Comparison of ENCODE assay signal across 14 mouse cellular contexts in genomic region chr14:84257671-84258070, GRCm38 (mm10).
A peak's percentile ranks its signal among the peaks of the same experiment; 100 is the strongest.
DNase-seq lines count a peak whose midpoint lies in the region; ATAC-seq and TF ChIP-seq lines count a peak whose summit lies in the region.
"Had no signal": no experiment of that assay in that cellular context is flagged by ENCODE, and none has a peak within 500 bp of the region (broad histone marks: within the 10 kb centered on the region; RNA-seq: fewer than 3 reads in every experiment).

No protein-coding gene starts in this region.

- 70% methylated on average over 1 of the region's 1 CpGs for WGBS in forebrain, postnatal 0 days
- 72% methylated on average over 1 of the region's 1 CpGs for WGBS in forebrain, embryonic 10.5 days
- WGBS in lung, embryonic 14.5 days: 65% methylated on average over 1 of the region's 1 CpGs

- TF ChIP-seq RAD21 in CH12.LX (IDR thresholded peaks at IDR 0.05; ENCODE audit: low read depth, low read length): peak; percentile 60

- TF ChIP-seq EP300 in CH12.LX (IDR thresholded peaks at IDR 0.05; ENCODE audit: low read length): no peak

- H3K27ac ChIP-seq in forebrain, postnatal 0 days (ENCODE audit: low read depth, low read length): no peak overlapping the region
- no peak overlapping the region for H3K27ac ChIP-seq in forebrain, embryonic 10.5 days
- H3K27ac ChIP-seq in lung, embryonic 14.5 days (ENCODE audit: low read depth): no peak overlapping the region
- no peak overlapping the region for H3K27ac ChIP-seq in CH12.LX (ENCODE audit: insufficient read depth, low read depth)
- H3K27ac ChIP-seq: heart, embryonic 10.5 days; hindbrain, embryonic 12.5 days; kidney, embryonic 15.5 days; liver, embryonic 14.5 days had no signal

- H3K9ac ChIP-seq in forebrain, postnatal 0 days: no peak overlapping the region
- H3K9ac ChIP-seq in lung, embryonic 14.5 days: no peak overlapping the region
- no peak overlapping the region for H3K9ac ChIP-seq in CH12.LX (ENCODE audit: insufficient read depth, low read depth)
- H3K9ac ChIP-seq: hindbrain, embryonic 12.5 days; kidney, embryonic 15.5 days; liver, embryonic 14.5 days had no signal

- H3K9me3 ChIP-seq in forebrain, postnatal 0 days (ENCODE audit: low read length): no peaks in the 10 kb centered on the region
- no peaks in the 10 kb centered on the region for H3K9me3 ChIP-seq in forebrain, embryonic 10.5 days
- H3K9me3 ChIP-seq in lung, embryonic 14.5 days (ENCODE audit: low read depth, low read length): no peaks in the 10 kb centered on the region
- H3K9me3 ChIP-seq in CH12.LX (replicated peaks; ENCODE audit: low read length): no peaks in the 10 kb centered on the region
- H3K9me3 ChIP-seq: heart, embryonic 10.5 days; hindbrain, embryonic 12.5 days; kidney, embryonic 15.5 days had no signal

- H3K79me2 ChIP-seq in CH12.LX (replicated peaks; ENCODE audit: control insufficient read depth, extremely low read depth, insufficient read depth, poor library complexity, severe bottlenecking): no peaks in the 10 kb centered on the region

- H3K4me1 ChIP-seq in forebrain, postnatal 0 days (ENCODE audit: insufficient read depth): no peaks in the 10 kb centered on the region
- no peaks in the 10 kb centered on the region for H3K4me1 ChIP-seq in forebrain, embryonic 10.5 days
- H3K4me1 ChIP-seq in lung, embryonic 14.5 days (ENCODE audit: insufficient read depth): no peaks in the 10 kb centered on the region
- peaks cover 0 to 8% of the 10 kb centered on the region in 2 experiments; a peak in 1 of 4 replicates for H3K4me1 ChIP-seq in CH12.LX (ENCODE audit: control insufficient read depth in 1 of 2, insufficient read depth in 2 of 2)
- H3K4me1 ChIP-seq: heart, embryonic 10.5 days; hindbrain, embryonic 12.5 days; kidney, embryonic 15.5 days had no signal

- H3K27me3 ChIP-seq in forebrain, postnatal 0 days (ENCODE audit: insufficient read depth, low read length): no peaks in the 10 kb centered on the region
- H3K27me3 ChIP-seq in forebrain, embryonic 10.5 days (ENCODE audit: poor library complexity, severe bottlenecking): no peaks in the 10 kb centered on the region
- H3K27me3 ChIP-seq in lung, embryonic 14.5 days (ENCODE audit: insufficient read depth, low read length): no peaks in the 10 kb centered on the region
- H3K27me3 ChIP-seq in CH12.LX (replicated peaks): no peaks in the 10 kb centered on the region
- H3K27me3 ChIP-seq: hindbrain, embryonic 12.5 days; kidney, embryonic 15.5 days had no signal

- H3K36me3 ChIP-seq in forebrain, postnatal 0 days (ENCODE audit: insufficient read depth): no peaks in the 10 kb centered on the region
- H3K36me3 ChIP-seq in forebrain, embryonic 10.5 days (replicated peaks): no peaks in the 10 kb centered on the region
- no peaks in the 10 kb centered on the region for H3K36me3 ChIP-seq in lung, embryonic 14.5 days (ENCODE audit: insufficient read depth)
- H3K36me3 ChIP-seq in CH12.LX (replicated peaks in 1 of 2; ENCODE audit: control insufficient read depth in 1 of 2, insufficient read depth in 1 of 2, low read length in 1 of 2): no peaks in the 10 kb centered on the region
- H3K36me3 ChIP-seq: heart, embryonic 10.5 days; hindbrain, embryonic 12.5 days; kidney, embryonic 15.5 days had no signal

- dilution Hi-C loops in CH12.LX (cut with MboI; ENCODE audit: extremely low pct_ligation_motif_present, extremely low pct_unique_long_range_greater_than_20kb, low sequenced_read_pairs): no loop called here

- no peak for TF ChIP-seq POLR2A in CH12.LX (IDR thresholded peaks at IDR 0.05; ENCODE audit: low read depth, low read length)

- in situ Hi-C loops in CH12.LX (cut with MboI; ENCODE audit: low pct_ligation_motif_present, low pct_unique_long_range_greater_than_20kb, low sequenced_read_pairs): loop anchor here (25.0 kb wide), 1 partner anchor 180 kb away; the partner anchor contains the start of gene Pcdh17

- peak; percentile 56 for TF ChIP-seq CTCF in forebrain, postnatal 0 days (IDR thresholded peaks at IDR 0.05; ENCODE audit: low read depth)
- TF ChIP-seq CTCF in lung, embryonic 14.5 days (IDR thresholded peaks at IDR 0.05; ENCODE audit: low read depth): peak; percentile 34; the same call in 1 of the 2 replicates
- peak in 1 of 2 experiments; percentile 53; a peak in 2 of 4 replicates for TF ChIP-seq CTCF in CH12.LX (conservative IDR thresholded peaks at IDR 0.05 in 1 of 2, IDR thresholded peaks at IDR 0.05 in 1 of 2; ENCODE audit: low read depth in 2 of 2, low read length in 2 of 2)

- DNase-seq in forebrain, postnatal 0 days: peak; percentile 10
- DNase-seq in forebrain, embryonic 10.5 days (ENCODE audit: extremely low spot score, low spot score): no peak
- DNase-seq in lung, embryonic 14.5 days: peak; percentile 8
- DNase-seq in lung, postnatal 4 days: no peak
- DNase-seq in CH12.LX (ENCODE audit: extremely low read depth): peak; percentile 45
- DNase-seq in layer of hippocampus, adult 11-12 months (ENCODE audit: low spot score): peak; percentile 36
- no peak for DNase-seq in thymus, postnatal 14 days
- DNase-seq in gastrocnemius, adult 8-10 months (ENCODE audit: low spot score in 2 of 2): no peak
- DNase-seq: adrenal gland, postnatal 25 days; cerebellum, adult 11 months had no signal

- ATAC-seq in forebrain, postnatal 0 days: no peak
- no peak for ATAC-seq in lung, embryonic 14.5 days (ENCODE audit: insufficient read depth)

- no peak overlapping the region for H3K4me2 ChIP-seq in forebrain, postnatal 0 days (ENCODE audit: low read depth)
- H3K4me2 ChIP-seq in lung, embryonic 14.5 days: no peak overlapping the region
- no peak overlapping the region for H3K4me2 ChIP-seq in CH12.LX (ENCODE audit: insufficient read depth, low read depth, poor library complexity, severe bottlenecking)
- H3K4me2 ChIP-seq: hindbrain, embryonic 12.5 days; kidney, embryonic 15.5 days had no signal

- no peak overlapping the region for H3K4me3 ChIP-seq in forebrain, postnatal 0 days (ENCODE audit: low read depth, low read length)
- no peak overlapping the region for H3K4me3 ChIP-seq in forebrain, embryonic 10.5 days
- no peak overlapping the region for H3K4me3 ChIP-seq in lung, embryonic 14.5 days (ENCODE audit: low read depth, low read length)
- H3K4me3 ChIP-seq in CH12.LX (replicated peaks in 1 of 3; ENCODE audit: low read depth in 2 of 3, low read length in 2 of 3, poor library complexity in 1 of 3): no peak overlapping the region
- H3K4me3 ChIP-seq: heart, embryonic 10.5 days; hindbrain, embryonic 12.5 days; kidney, embryonic 15.5 days had no signal

TF ChIP-seq in CH12.LX, 34 proteins besides CTCF, POLR2A, EP300 and RAD21:
- TF ChIP-seq SMC3 (IDR thresholded peaks at IDR 0.05; ENCODE audit: low read depth, low read length) (peak; percentile 43; the same call in 1 of the 2 replicates), MXI1 (IDR thresholded peaks at IDR 0.05; ENCODE audit: low read depth, low read length) (no peak), ETS1 (conservative IDR thresholded peaks at IDR 0.05; ENCODE audit: low read depth, low read length) (no peak), TBP (conservative IDR thresholded peaks at IDR 0.05; ENCODE audit: low read depth, low read length) (no peak), HCFC1 (IDR thresholded peaks at IDR 0.05; ENCODE audit: low read depth, low read length) (no peak), IRF4 (IDR thresholded peaks at IDR 0.05; ENCODE audit: low read depth, low read length) (no peak), BHLHE40 (IDR thresholded peaks at IDR 0.05; ENCODE audit: low read depth, low read length) (no peak)

Comparison
In these comparisons a context has a peak if more than half of its experiments do, and no peak if none do; other contexts are left out.
1. DNase-seq: peak in forebrain, postnatal 0 days (single experiment), lung, embryonic 14.5 days (single experiment), CH12.LX (single experiment) and layer of hippocampus, adult 11-12 months (single experiment); none in forebrain, embryonic 10.5 days (single experiment), lung, postnatal 4 days (0 of 2), thymus, postnatal 14 days (single experiment) and gastrocnemius, adult 8-10 months (0 of 2).